Mouse (Mus musculus): ENCODE results near the gene Ptrh2.

DNA sequence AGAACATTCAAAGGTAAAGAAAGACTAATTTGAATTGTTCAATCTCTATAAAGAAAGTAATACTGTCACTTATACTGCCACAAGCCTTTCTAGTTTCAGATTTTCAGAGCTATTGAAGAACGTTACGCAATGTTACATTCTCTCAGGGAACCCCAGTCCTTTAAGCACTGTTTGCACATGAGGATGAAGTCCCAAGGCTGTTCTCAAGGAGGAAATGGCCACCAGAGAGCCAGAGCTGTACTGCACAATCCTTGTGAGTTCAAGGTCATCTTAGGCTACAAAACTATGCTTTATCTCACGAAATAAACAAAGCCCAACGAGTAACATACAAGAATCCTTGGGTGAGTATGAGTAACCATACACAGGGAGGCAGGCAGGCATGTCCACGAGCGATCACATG, 49.4 kb upstream of the Ptrh2 start:
- no peak for TF ChIP-seq CTCF (IDR thresholded peaks at IDR 0.05; ENCODE audit: borderline replicate concordance, insufficient read depth, low read depth, low read length)
- TF ChIP-seq POLR2A (IDR thresholded peaks at IDR 0.05; ENCODE audit: borderline replicate concordance, insufficient read depth, low read length), result no peak

All from cerebellum, adult 2 months (tissue).